Mouse (Mus musculus) right cerebral cortex, postnatal 25 days (tissue): ENCODE data around the gene Xrcc5.

ENCODE experiments used
- DNase-seq: peaks from one replicate; pipeline ENCODE4 v3.0.0; 2022

Gene Xrcc5

GRCm38 (mm10) chr1:72399720-72400401, 92.6 kb downstream of the Xrcc5 start:
- DNase-seq: no peak

DNA sequence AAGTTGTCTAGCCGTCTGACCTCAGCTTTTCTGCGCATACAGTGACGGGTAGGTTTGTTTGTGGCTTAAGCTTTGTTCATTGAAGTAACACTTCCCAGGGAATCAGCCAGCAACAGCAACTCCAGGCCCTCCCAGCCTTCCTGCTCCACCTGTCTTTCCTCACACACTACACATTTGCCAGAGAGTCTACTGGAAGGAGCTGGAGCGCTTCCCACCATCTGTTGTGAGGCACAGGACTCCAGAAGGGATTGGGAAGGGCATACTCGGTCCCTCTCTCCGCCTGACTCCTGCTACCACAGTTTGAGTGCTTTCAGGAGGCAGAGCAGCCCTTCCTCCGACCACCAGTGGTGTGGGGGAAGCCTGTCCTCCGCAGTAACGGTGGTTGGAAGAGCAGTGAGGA, 93.4 kb downstream of the Xrcc5 start:
- DNase-seq: peak; percentile 34

DNA sequence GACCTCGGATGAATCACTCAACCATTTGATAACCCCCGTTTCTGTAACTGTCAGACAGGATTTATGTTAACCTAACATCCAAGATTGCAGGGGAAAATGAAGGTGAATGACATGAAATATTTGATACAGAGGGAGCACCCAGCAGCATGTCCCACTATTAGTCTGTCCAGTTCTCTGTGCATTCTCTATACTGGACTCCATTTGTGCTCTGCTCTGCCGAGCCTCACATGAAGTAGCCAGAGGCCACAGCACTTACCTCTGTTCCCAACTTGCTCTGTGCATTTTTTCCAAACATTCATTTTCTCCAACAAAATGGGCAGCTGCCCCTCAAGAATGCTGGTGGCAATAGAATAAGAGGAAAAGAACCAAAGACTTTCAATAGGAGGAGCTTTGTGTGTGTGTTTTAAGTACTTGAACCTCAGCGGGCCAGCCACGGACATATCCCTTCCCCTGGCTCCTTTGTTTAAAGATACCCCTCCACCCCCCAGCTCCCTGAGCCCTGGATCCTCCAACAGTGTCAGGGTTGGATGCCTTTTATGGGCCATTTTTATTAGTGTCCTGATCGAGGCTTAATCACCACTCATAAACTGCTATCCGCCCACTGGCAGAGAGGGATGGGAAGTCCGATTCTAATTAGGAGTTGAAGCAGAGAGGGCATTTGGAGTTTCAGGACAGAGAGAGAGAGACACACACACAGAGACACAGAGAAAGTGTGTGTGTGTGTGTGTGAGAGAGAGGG, 94.3 kb downstream of the Xrcc5 start:
- DNase-seq: no peak

DNA sequence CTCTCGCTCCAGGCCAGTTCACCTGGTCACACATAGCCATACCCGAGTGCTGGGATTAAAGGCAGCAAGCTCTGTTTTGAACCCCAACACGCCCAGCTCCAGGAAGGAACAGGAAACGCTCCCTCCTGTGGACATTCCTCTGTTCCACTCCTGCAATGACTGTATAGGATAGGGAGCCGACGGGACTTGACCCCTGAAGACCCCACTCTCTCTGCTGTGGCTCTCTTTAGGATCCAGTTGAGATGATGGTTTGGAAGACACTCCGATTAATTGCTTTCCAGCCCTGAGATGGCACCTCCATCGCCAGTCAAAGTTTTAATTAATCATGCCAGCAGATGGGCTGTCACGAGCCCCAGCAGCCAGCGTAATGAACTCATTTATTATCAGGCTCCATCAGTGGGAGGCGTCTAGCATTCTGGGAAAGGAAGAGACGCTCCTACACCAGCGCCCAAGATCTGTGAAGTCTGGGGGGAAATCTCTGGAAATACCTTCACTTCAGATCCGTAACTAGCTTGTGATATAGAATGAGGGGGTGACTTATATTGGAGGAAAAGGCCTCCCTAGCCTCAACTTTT, 99.4 kb downstream of the Xrcc5 start:
- no peak for DNase-seq

- no peak for DNase-seq
Observed at GRCm38 (mm10) chr1:72409936-72410335, 102.7 kb downstream of the Xrcc5 start.

- DNase-seq: peak; percentile 38
Observed at GRCm38 (mm10) chr1:72411108-72411507, 103.9 kb downstream of the Xrcc5 start.

- DNase-seq: no peak
Observed at GRCm38 (mm10) chr1:72413205-72413604, 106.0 kb downstream of the Xrcc5 start.

DNA sequence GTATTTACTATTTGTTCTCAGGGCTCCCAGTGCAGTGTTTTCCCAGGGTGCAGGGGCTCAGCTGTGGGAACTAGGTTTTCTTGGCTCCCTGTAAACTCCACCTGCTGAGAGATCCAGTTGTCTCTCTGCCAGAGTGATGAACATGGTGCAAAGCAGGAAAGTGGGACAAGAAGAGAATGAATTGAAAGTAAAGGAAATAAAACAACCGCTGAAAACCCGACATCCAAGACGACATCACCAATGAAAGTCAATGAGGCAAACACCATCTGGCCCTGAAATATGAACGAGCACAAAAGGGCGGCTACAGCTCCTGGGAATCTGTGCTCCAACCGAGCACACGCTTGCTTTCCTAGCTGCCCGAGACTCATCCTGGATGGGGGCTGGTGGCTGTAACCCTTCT, 106.9 kb downstream of the Xrcc5 start:
- no peak for DNase-seq

DNA sequence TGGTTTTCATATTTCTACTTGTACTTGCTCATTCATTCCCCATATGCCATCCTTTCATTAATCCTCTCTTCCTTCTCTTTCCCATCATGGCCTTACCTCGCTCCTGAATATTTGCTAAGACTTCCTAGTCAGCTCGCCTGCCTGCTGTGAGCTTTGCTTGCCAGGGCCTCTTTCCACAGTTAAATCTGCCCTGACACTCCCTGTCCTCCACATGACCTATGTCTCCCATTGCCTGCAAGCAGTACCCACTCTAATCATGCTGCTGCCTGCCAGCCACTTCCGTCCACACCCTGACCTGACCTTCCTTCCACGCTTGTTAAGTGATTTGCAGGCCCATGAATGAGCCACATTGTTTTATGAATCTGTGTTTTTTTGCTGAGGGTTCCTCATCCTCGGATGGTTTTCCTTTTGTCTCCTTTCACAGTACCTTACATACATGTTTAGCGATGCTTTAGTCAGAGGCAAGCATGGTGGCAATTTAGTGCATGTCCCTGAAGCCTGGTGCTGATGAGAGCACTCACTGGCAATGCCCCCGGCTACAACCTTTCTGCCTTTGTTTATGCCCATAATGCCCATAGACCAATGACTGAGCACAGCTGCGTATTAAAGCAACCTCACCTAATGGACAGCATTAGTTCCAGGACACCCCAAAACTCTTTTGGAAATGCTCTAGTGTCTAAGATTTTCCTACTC, 107.5 kb downstream of the Xrcc5 start:
- no peak for DNase-seq

GRCm38 (mm10) chr1:72418744-72419655, 111.8 kb downstream of the Xrcc5 start:
- no peak for DNase-seq

DNA sequence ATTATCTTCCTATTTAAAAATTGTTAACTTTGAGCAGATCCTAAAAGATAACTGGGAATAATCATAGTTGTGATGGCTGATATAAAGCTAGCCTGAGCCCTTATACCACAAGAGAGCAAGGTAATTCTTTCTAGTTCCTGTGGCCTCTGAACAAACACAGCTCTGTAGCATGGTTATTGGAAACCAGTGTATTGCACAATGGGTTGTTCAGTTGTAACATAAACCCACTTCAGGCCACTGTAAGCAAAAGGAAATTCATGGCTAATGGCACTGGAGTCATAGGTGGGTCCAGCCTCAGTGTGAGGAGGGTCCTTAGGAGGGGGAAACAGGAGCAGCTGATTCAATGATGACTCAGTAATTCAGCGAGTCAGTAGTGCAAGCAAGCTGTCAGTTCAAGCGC, 113.0 kb downstream of the Xrcc5 start:
- no peak for DNase-seq

DNA sequence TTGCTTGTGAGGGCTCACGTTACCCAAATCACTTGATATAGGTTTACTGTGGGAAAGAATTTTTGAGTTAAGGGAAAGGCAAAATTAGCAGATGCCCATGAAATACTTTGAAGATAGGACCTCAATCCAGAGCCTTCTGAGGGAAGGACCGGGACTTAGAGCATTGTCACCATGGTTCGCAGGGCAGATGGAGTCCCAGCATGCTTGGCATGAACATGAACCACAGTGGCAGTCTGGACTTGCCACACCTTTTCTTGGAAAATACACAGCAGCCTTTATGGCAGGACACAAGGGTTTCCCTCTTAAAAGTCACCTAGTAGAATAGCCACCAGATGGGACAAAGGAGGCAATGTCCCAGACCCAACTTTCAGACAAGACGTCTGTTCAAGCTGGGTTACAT, 114.9 kb downstream of the Xrcc5 start:
- no peak for DNase-seq

- DNase-seq: no peak
Observed at GRCm38 (mm10) chr1:72426456-72426855, 119.2 kb downstream of the Xrcc5 start.

- no peak for DNase-seq
Observed at GRCm38 (mm10) chr1:72428526-72428925, 121.3 kb downstream of the Xrcc5 start.

DNA sequence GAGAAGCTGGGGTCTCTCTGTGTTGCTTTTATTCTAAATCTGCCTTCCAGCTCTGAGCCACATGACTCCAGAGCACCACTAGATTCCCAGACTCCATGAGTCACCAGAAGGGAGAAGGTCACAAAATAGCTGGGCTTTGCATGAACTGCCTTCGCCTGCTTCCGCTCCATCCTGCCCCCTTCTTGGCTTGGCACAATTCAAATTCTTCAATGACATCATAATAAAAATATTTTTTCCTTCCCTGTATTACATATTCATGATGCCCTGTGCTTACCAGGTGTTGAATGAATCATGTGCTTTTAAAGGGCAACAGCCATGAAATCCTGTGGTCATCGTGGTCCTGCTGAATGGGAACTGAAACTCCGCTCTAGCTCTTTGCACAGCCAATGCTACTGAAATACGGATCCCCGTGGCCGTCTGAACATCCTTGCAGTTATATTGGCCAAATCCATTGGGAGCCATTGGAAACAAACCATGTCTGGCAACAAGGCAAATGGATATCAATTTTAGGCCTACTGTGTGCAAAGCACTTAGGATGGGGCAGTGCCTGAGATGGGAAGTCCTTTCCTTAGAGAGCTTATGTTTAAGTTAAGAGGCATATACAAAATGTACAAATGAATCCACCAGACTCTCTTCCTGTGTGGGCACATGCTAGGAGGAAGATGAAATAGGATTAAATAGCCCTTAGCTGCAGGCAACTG, 122.0 kb downstream of the Xrcc5 start:
- DNase-seq: no peak

GRCm38 (mm10) chr1:72432579-72432978, 125.4 kb downstream of the Xrcc5 start:
- DNase-seq: no peak

GRCm38 (mm10) chr1:72434510-72434909, 127.3 kb downstream of the Xrcc5 start:
- DNase-seq: no peak

GRCm38 (mm10) chr1:72436967-72437366, 129.7 kb downstream of the Xrcc5 start:
- DNase-seq: no peak

- DNase-seq: peak; percentile 28
Observed at GRCm38 (mm10) chr1:72439146-72439545, 131.9 kb downstream of the Xrcc5 start.

GRCm38 (mm10) chr1:72442747-72443146, 135.5 kb downstream of the Xrcc5 start:
- DNase-seq: no peak
